Mouse (Mus musculus) midbrain, embryonic 11.5 days (tissue): ENCODE data around the gene Vmn2r68. TPM values are rescaled to one million over a fixed set of nuclear protein-coding genes. Genes with fewer than 3 reads are reported as not detected.

Experiments
- ATAC-seq: fragments of 200-750 bp; cut with Nextera tagmentation; 2 replicates; pipeline ENCODE4 v1.8.0; 2017; ENCODE audit warnings: moderate TSS enrichment, moderate library complexity; ENCODE audit not compliant: low FRiP score
- DNase-seq: peaks from one replicate; pipeline ENCODE4 v3.0.0; 2015; ENCODE audit warnings: low spot score; ENCODE audit errors: missing footprints
- H3K27ac ChIP-seq: fragments of 300-500 bp; sonication (generic); 2 replicates; pipeline ENCODE4 v1.5.1; 2014; ENCODE audit warnings: low read depth, low read length
- H3K27me3 ChIP-seq: fragments of 300-500 bp; sonication (generic); 2 replicates; pipeline ENCODE4 v1.6.1; 2014; ENCODE audit warnings: mild to moderate bottlenecking, low read length, moderate library complexity, mixed read lengths; ENCODE audit not compliant: control insufficient read depth, insufficient read depth
- H3K36me3 ChIP-seq: fragments of 300-500 bp; sonication (generic); 2 replicates; pipeline ENCODE4 v1.6.1; 2014; ENCODE audit warnings: mild to moderate bottlenecking, low read length, moderate library complexity, mixed read lengths; ENCODE audit not compliant: control insufficient read depth, insufficient read depth
- H3K4me1 ChIP-seq: fragments of 300-500 bp; sonication (generic); 2 replicates; pipeline ENCODE4 v1.6.1; 2014; ENCODE audit warnings: low read length; ENCODE audit not compliant: control insufficient read depth, insufficient read depth
- H3K4me2 ChIP-seq: fragments of 300-500 bp; sonication (generic); 2 replicates; pipeline ENCODE4 v1.6.1; 2014; ENCODE audit warnings: mild to moderate bottlenecking, moderate library complexity
- H3K4me3 ChIP-seq: fragments of 300-500 bp; sonication (generic); 2 replicates; pipeline ENCODE4 v1.5.1; 2014; ENCODE audit warnings: low read depth, low read length
- H3K9ac ChIP-seq: fragments of 300-500 bp; sonication (generic); 2 replicates; pipeline ENCODE4 v1.6.1; 2014; ENCODE audit warnings: low read length
- H3K9me3 ChIP-seq: fragments of 300-500 bp; sonication (generic); 2 replicates; pipeline ENCODE4 v1.6.1; 2016; ENCODE audit warnings: low read length; ENCODE audit not compliant: control insufficient read depth
- polyA plus RNA-seq: library from polyadenylated mRNA; unstranded; fragments of >200 nt; fragmentation: Nextera tagmentation; extraction: Ambion mirVana; gene quantifications from 2 replicates; pipeline ENCODE4 v1.2.1, GENCODE M21; 2014

Gene Vmn2r68
- not detected in 2 replicates for polyA plus RNA-seq

DNA sequence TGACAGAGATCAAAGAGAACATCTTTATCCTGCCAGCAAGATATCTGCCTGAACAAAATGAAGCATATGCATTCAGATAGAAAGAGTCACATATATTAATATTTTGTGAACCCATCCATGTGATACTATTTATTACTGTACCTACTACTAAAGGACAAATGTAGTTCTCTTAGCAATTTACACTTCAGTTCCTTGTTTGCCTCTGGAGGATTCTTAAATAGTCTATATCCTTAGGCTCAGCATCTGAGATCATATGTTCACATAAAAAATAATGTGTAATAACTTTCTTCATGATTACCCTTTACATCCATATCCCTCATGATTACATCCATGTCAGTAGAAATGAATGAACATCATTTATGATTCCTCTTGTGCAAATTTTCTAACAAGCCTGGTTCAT is at the start of gene Vmn2r68:
Gene Vmn2r68 (minus strand): TSS at position 101 of the 400 bp plus-strand sequence.
- Histone ChIP-seq H3K9ac (no peak within 1 kb of the TSS), H3K9me3 (no peaks in the 10 kb centered on the region), H3K4me3 (no peak within 1 kb of the TSS), H3K4me2 (no peak within 1 kb of the TSS), H3K27ac (no peak within 1 kb of the TSS), H3K27me3 (no peaks in the 10 kb centered on the region), H3K4me1 (no peaks in the 10 kb centered on the region), H3K36me3 (no peaks in the 10 kb centered on the region)
- DNase-seq: no peak
- ATAC-seq: no peak

Other genes starting within 250 kb of the Vmn2r68 start
- not detected in 2 replicates for gene Vmn2r66, start 225.5 kb downstream of the Vmn2r68 start, polyA plus RNA-seq
- not detected in 2 replicates for gene Vmn2r67, start 81.8 kb downstream of the Vmn2r68 start, polyA plus RNA-seq
- not detected in 2 replicates for gene Vmn2r69, start 178.1 kb upstream of the Vmn2r68 start, polyA plus RNA-seq